Mouse (Mus musculus) left cerebral cortex, adult 2 months (tissue): ENCODE results near the gene H2afj. TPM values are rescaled to one million over a fixed set of nuclear protein-coding genes. Genes with fewer than 3 reads are reported as not detected.

ENCODE experiments used
- DNase-seq, 2 experiments: peaks; one replicate each; pipeline ENCODE4 v3.0.0; 2021 to 2022; ENCODE audit warnings: low spot score in 2 of 2, mixed read lengths in 1 of 2; ENCODE audit errors: extremely low spot score in 1 of 2
- H3K27ac ChIP-seq: fragments of 200-600 bp; 2 replicates; pipeline ENCODE4 v1.8.1; 2022
- H3K4me3 ChIP-seq: fragments of 200-600 bp; 2 replicates; pipeline ENCODE4 v1.8.1; 2022
- CTCF ChIP-seq: fragments of 200-600 bp; IDR thresholded peaks from 2 replicates; pipeline ENCODE4 v1.8.1; 2022; ENCODE audit warnings: antibody characterized with exemption, mild to moderate bottlenecking, moderate library complexity
- intact Hi-C: fragments of 180-260 bp; cut with DNase I; formaldehyde crosslinking; loops from one replicate; pipeline ENCODE4 v1.15.1; 2025
- long read RNA-seq, 2 experiments: library from polyadenylated mRNA; stranded (forward); transcript quantifications; one replicate each; pipeline ENCODE4 v2.0.0; 2021; ENCODE audit warnings: borderline mapping rate in 2 of 2
- total RNA-seq, 2 experiments: library from RNA; stranded (reverse); gene quantifications; 2 replicates each; pipeline ENCODE4 v1.2.3; 2021

Gene H2afj
- total RNA-seq: 10 to 100 TPM; 54.7 to 59.1 TPM
- long read RNA-seq, experiment 1, transcript H2afj-201 (1 exons, 1,831 nt): major isoform, 70 of 70 reads
- long read RNA-seq, experiment 1, partial matches to known transcripts: 0 of 70 reads
- long read RNA-seq, experiment 1, other reads (novel, unspliced or antisense): 0 of 70 reads
- long read RNA-seq, experiment 2, transcript H2afj-201 (1 exons, 1,831 nt): major isoform, 49 of 49 reads
- long read RNA-seq, experiment 2, partial matches to known transcripts: 0 of 49 reads
- long read RNA-seq, experiment 2, other reads (novel, unspliced or antisense): 0 of 49 reads

DNA sequence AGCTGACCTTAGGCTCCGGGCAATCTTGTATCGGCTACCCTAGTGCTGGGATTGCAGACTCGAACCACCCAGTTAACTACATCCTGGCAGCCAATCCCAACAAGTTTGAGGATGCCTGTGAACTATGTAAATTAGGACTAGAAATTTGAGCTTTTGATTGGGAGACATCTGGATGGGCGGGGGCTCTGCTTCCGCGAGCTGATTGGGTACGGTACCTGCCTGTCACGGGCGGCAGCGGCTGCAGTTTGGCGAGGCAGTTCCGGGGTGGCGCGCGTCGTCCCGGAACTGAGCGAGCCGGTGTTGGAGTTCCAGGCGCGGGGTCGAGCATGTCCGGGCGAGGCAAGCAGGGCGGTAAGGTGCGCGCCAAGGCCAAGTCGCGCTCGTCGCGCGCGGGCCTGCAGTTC lies at the start of gene H2afj:
Gene H2afj (plus strand): TSS at position 231 of the 404 bp plus-strand sequence.
- intact Hi-C loops: loop anchor here (1.0 kb wide), 1 partner anchor 20 kb away; the partner anchor contains the start of gene Wbp11
- H3K4me3 ChIP-seq: peak within 1 kb of the TSS; percentile 65
- peak within 1 kb of the TSS; percentile 89 for H3K27ac ChIP-seq
- TF ChIP-seq CTCF: no peak; the same call in 1 of the 2 replicates
- DNase-seq: peak; percentile 98 to 100

DNA sequence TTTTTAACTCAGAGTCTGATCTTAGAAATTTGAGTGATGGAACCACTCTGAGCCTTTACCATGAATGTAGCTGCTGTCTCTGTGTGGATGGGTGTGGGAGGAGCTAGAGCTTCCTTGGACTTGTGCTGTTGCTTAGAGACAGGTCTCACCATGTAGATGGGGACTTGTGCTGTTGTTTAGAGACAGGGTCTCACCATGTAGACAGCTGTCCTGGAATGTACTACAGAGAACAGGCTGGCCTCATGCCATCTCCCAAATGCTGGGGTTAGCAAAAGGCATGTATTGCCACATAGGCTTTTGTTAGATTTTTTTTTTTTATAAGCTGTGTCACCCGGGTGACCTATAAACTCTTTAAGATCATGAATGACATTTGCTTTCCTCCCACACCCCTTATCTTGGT lies 44.1 kb upstream of the H2afj start:
- intact Hi-C loops: no loop called here
- no peak for TF ChIP-seq CTCF
- Histone ChIP-seq H3K4me3 (no peak overlapping the region), H3K27ac (no peak overlapping the region)
- DNase-seq: no peak

DNA sequence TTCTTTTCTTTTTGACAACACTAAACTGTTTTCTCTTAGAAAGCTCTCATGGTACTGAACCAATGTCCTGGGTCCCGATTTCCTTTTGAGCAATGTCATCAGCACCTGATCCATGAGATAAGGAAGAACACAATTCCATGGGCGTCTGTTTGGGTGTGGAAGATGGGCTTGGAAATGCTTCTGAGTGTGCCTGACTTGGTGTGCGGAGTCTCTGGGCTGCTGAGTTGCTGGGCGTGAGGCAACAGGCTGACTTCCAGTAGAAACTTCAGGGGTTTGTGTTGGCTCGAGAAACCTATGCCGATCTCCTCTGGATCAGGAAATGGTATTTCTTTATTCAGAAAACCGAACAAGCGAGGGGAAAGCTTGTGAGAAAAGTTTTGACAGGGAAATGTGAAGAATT lies 38.9 kb upstream of the H2afj start:
- intact Hi-C loops: no loop called here
- no peak overlapping the region for H3K27ac ChIP-seq
- no peak for TF ChIP-seq CTCF
- no peak overlapping the region for H3K4me3 ChIP-seq
- peak in 1 of 2 experiments; percentile 3 for DNase-seq

DNA sequence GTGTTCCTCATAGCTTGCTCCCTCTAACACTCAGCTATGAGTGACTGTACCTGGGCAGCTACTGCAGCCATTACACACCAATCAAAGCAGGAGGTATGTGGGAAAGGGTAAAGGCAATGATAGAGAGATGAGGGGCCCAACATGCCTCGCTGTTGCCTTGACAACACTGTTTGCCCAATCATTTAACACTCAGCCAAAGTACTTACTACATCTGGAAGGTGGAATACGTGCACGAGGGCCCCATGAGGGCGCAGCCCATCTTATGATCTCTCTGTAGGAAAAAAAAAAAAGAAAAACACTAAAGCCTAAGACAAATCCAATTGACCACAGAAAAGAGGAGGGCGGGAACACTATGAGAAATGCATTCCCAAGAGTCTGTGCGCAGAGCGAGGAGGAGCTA lies 38.2 kb upstream of the H2afj start:
- peak in 1 of 2 experiments; percentile 1 for DNase-seq
- Histone ChIP-seq H3K27ac (no peak overlapping the region), H3K4me3 (no peak overlapping the region)
- intact Hi-C loops: no loop called here
- no peak for TF ChIP-seq CTCF

DNA sequence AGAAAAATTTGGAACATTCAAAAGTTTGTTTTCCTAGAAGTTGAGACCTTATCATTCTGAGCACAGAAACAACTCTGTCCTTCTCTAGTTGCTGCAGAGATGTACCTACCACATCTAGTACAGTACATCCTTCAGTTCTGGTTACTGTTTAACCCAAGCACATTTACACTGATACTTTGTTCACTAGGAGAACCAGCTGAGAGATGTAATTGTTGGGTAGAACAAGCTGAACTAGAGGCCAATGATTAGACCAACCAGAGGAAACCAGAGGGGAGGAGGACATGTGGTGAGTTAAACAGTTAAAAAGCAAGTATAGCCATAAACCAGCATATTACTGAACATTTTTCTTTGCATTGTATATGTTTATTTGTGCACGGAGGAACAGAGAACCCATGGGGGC lies 31.7 kb upstream of the H2afj start:
- Histone ChIP-seq H3K27ac (no peak overlapping the region), H3K4me3 (no peak overlapping the region)
- intact Hi-C loops: no loop called here
- no peak for TF ChIP-seq CTCF
- no peak for DNase-seq

DNA sequence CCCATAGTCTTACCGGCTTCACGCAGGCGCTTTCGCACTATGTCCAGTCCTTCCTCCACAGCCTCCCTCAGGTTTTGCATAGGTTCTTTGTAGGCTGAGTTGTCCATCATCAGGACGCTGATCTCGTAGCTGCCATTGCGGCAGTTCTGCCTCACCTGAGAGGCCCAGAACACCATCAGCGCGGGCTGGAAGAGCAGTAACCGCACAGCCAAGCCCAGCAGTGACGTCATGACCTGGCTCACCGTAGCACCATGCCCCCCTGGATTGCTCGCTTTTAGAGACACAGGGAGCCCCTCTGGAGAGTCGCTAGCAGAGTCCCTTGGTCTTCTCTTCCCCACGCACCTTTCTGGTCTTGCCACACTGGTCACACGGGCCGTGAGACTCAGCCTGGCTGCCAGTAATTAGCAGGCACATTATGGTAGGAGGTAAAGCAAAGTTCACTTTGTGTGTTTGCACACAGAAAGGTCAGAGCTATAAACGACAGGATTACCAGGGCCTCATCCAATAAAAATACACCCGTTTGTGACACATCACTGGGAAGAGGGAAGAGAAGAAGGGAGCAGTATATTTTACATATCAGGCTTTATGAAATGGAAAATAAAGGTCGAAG lies 26.6 kb upstream of the H2afj start, which contains the start of gene Gucy2c:
Gene Gucy2c (minus strand): TSS at position 389 of the 610 bp plus-strand sequence.
- no peak for TF ChIP-seq CTCF
- Histone ChIP-seq H3K27ac (no peak within 1 kb of the TSS), H3K4me3 (no peak within 1 kb of the TSS)
- intact Hi-C loops: no loop called here
- no peak for DNase-seq

DNA sequence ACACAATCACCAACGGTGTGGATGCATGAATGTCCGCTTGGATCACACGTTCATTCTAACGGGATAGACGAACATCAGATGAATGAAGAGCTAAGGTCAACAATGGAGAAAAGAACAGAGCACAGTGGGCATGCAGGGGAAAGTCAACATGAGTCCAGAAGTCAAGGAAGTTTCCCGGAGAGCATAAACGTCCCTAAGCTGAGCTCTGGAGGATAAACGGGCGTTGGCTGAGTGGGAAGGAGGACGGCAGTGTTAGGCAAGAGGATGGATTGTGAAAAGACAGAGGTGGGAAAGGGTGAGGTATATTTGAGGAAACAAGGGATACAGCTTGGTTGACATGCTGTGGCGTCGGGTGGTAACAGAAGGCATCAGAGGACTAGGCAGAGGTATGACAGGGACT lies 25.9 kb upstream of the H2afj start:
- Histone ChIP-seq H3K4me3 (no peak overlapping the region), H3K27ac (no peak overlapping the region)
- intact Hi-C loops: no loop called here
- no peak for TF ChIP-seq CTCF
- no peak for DNase-seq

DNA sequence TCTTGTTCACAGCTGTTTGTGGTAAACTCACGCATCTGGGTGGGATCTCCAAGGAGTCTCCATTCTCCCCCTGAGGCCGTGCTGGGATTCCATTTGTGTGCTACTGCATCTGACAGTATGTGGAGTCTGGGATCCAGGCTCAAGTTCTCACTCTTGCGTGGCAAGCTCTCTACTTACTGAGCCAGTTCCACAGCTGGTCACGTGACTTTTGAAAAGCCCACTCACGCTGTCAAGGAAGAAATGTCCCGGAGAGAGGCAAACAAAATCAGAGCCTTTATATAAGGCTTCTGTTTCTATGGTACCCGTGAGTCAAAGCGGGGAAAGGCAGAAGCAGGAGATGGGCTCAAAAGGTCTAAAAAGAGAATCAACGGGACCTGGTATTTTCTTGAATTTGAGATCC lies 25.3 kb upstream of the H2afj start:
- intact Hi-C loops: no loop called here
- Histone ChIP-seq H3K4me3 (no peak overlapping the region), H3K27ac (no peak overlapping the region)
- TF ChIP-seq CTCF: no peak
- peak in 1 of 2 experiments; percentile 29 for DNase-seq

DNA sequence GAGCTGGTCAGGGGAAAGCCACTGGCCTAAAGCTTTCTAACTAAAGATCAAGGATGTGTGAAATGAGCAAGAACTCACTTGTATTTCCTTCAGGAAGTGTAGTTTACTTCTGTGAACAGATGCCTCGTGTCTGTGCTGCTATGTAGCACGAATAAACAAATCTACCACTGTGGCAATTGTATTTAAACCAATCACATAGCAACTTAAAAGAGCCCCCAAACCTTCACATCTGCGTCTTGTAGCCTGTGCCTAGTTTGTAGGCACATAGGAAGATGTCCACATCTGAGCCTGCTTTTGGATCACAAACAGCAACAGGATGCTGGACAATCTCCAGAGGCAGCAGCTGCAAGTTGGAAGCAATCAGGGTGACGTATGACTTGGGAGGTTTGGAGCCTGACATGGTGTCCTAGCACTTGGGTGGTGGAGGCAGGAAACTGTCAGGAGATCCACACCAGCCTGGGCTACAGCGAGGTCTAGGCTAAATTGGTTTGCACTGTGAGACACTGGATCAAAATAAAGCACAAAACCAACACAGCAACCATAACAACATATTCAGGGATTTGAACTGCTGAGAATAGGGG lies 18.6 kb upstream of the H2afj start:
- intact Hi-C loops: no loop called here
- no peak for DNase-seq
- H3K27ac ChIP-seq: no peak overlapping the region
- no peak overlapping the region for H3K4me3 ChIP-seq
- no peak for TF ChIP-seq CTCF

DNA sequence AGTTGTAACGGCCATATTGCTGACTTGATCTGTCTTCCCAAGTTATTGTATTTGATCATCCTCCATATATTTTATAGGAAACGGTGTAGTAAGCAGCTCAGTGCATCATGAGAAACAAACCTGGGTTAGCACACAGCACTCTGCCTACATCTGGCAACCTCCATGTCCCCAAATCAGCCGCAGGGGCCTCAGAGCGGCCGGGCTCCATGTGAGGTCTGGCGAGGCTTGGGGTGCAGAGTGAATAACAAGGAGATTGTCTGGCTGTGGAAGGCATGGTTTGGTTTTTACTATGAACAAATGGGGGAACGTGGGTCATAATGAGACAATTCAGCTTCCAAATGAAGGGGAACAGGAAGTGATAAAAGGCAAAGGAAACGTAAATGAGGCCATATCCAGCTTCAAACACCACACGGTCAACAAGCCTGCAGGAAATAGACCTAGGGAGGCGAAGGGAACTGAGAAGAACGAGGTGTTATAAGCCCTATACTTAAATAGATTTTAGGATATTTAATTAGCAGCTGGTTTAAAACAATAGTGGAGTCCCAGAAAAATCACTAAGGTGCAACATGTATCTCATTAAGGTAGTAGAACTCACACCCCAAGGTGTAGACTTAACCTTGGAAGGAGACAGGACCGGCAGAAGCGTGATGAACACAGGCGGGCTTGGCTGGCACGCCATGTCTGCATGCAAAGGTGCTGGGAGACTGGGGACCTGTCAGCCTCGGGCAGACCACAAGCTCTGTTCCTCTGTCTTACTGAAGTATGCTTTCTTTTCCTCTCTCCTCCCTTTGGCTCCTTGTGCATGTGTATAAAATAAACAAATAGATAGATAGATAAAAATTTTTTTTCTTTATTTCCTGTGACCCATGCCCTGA lies 14.9 kb upstream of the H2afj start:
- Histone ChIP-seq H3K4me3 (no peak overlapping the region), H3K27ac (no peak overlapping the region)
- no peak for DNase-seq
- no peak for TF ChIP-seq CTCF
- intact Hi-C loops: no loop called here

DNA sequence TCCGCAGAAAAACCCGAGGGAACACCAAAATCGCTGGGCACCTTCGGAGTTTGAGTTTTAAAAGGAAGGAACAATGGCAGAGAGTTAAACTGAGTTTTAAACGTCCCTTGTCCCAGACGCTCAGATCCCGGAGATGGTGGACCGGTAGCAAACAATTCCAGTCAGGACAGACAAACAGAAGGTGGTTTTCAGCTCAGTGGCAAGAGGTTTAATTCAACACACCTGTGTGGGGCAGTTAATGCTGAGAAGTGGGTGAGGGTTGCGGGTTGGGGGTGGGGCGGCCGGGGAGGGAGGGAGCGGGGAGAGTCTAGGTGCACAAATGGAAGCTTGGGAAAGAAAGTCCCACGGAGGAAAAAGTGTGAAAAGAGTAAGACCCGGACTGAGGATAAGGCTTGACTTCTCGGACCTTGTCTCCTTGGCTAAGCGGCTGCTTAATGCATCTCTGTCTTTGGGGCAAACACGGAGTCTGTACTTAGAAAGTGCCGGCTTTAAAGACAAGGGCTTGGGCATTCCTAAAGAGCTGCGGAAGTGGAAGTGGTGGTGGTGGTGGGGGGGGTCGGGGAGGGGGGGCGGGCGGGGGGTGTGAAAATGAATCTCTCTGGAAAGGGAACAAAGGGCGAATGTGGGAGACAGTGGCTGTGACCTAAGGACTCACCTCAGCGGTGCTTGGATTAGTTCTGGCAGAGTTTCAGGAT lies 14.1 kb upstream of the H2afj start:
- Histone ChIP-seq H3K4me3 (no peak overlapping the region), H3K27ac (no peak overlapping the region)
- DNase-seq: no peak
- intact Hi-C loops: no loop called here
- no peak for TF ChIP-seq CTCF
